Mouse (Mus musculus): ENCODE results near the gene Palm3. TPM values are rescaled to one million over a fixed set of nuclear protein-coding genes. Genes with fewer than 3 reads are reported as not detected.

Gene Palm3
- 1.5 and 2.7 TPM in 2 replicates for polyA plus RNA-seq (2015; fragmentation: Nextera tagmentation; extraction: Ambion mirVana)

GRCm38 (mm10) chr8:84021096-84021495 is at the start of gene Palm3:
TSS of gene Palm3 (plus strand) at chr8:84021471.
- no peak for ATAC-seq (replicated peaks; ENCODE audit: extremely low read depth, insufficient read depth, low FRiP score)

GRCm38 (mm10) chr8:83971661-83972060 is 49.6 kb upstream of the Palm3 start:
- H3K27me3 ChIP-seq (ENCODE audit: control insufficient read depth, insufficient read depth, low read length) = no peaks in the 10 kb centered on the region
- no peaks in the 10 kb centered on the region for H3K9me3 ChIP-seq (replicated peaks; ENCODE audit: control insufficient read depth, low read length)
- no peak overlapping the region; the same call in 1 of the 2 replicates for H3K27ac ChIP-seq (ENCODE audit: low read length)
- H3K4me1 ChIP-seq (ENCODE audit: control insufficient read depth, insufficient read depth, low read length) = peaks cover 25% of the 10 kb centered on the region
- H3K4me2 ChIP-seq (ENCODE audit: low read depth, low read length) = peak overlapping the region; percentile 94
- H3K36me3 ChIP-seq (ENCODE audit: control insufficient read depth, insufficient read depth) = peaks cover 23% of the 10 kb centered on the region
- no peak for ATAC-seq (replicated peaks; ENCODE audit: extremely low read depth, insufficient read depth, low FRiP score)
- no peak overlapping the region; the same call in 1 of the 2 replicates for H3K9ac ChIP-seq (ENCODE audit: low read length)
- peak overlapping the region; percentile 94 for H3K4me3 ChIP-seq (ENCODE audit: low read length)
- WGBS = 73% methylated on average over 6 of the region's 6 CpGs

More at GRCm38 (mm10) chr8:84021096-84021495, at the start of gene Palm3:
- H3K36me3 ChIP-seq (ENCODE audit: control insufficient read depth, insufficient read depth) = no peaks in the 10 kb centered on the region
- 27% methylated on average over 18 of the region's 18 CpGs for WGBS
- H3K4me2 ChIP-seq (ENCODE audit: low read depth, low read length) = 0 out of 2 replicates have a peak within 1 kb of the TSS, but pooled peaks have one; percentile 17
- H3K9me3 ChIP-seq (replicated peaks; ENCODE audit: control insufficient read depth, low read length) = no peaks in the 10 kb centered on the region
- H3K4me1 ChIP-seq (ENCODE audit: control insufficient read depth, insufficient read depth, low read length) = peaks cover 35% of the 10 kb centered on the region
- H3K9ac ChIP-seq (ENCODE audit: low read length) = peak within 1 kb of the TSS; percentile 32; the same call in 1 of the 2 replicates
- no peak within 1 kb of the TSS for H3K27ac ChIP-seq (ENCODE audit: low read length)
- H3K27me3 ChIP-seq (ENCODE audit: control insufficient read depth, insufficient read depth, low read length) = peaks cover 19% of the 10 kb centered on the region
- H3K4me3 ChIP-seq (ENCODE audit: low read length) = no peak within 1 kb of the TSS

GRCm38 (mm10) chr8:83972150-83973120 is 48.8 kb upstream of the Palm3 start, which contains the start of gene Prkaca:
TSS of gene Prkaca (plus strand) at chr8:83972993.
- Histone ChIP-seq H3K36me3 (ENCODE audit: control insufficient read depth, insufficient read depth) (peaks cover 18% of the 10 kb centered on the region), H3K27ac (ENCODE audit: low read length) (peak within 1 kb of the TSS; percentile 85), H3K4me2 (ENCODE audit: low read depth, low read length) (peak within 1 kb of the TSS; percentile 94), H3K9me3 (replicated peaks; ENCODE audit: control insufficient read depth, low read length) (no peaks in the 10 kb centered on the region), H3K27me3 (ENCODE audit: control insufficient read depth, insufficient read depth, low read length) (no peaks in the 10 kb centered on the region), H3K4me1 (ENCODE audit: control insufficient read depth, insufficient read depth, low read length) (peaks cover 33% of the 10 kb centered on the region), H3K9ac (ENCODE audit: low read length) (peak within 1 kb of the TSS; percentile 97), H3K4me3 (ENCODE audit: low read length) (peak within 1 kb of the TSS; percentile 94)
- under 1% methylated on average over 81 of the region's 94 CpGs for WGBS
- peak; percentile 99 for ATAC-seq (replicated peaks; ENCODE audit: extremely low read depth, insufficient read depth, low FRiP score)

GRCm38 (mm10) chr8:83973161-83974031 is 47.9 kb upstream of the Palm3 start:
- 2% methylated on average over 37 of the region's 37 CpGs for WGBS
- Histone ChIP-seq H3K27me3 (ENCODE audit: control insufficient read depth, insufficient read depth, low read length) (no peaks in the 10 kb centered on the region), H3K4me1 (ENCODE audit: control insufficient read depth, insufficient read depth, low read length) (peaks cover 42% of the 10 kb centered on the region), H3K4me3 (ENCODE audit: low read length) (peak overlapping the region; percentile 94), H3K9ac (ENCODE audit: low read length) (peak overlapping the region; percentile 97), H3K4me2 (ENCODE audit: low read depth, low read length) (peak overlapping the region; percentile 75), H3K27ac (ENCODE audit: low read length) (peak overlapping the region; percentile 85), H3K36me3 (ENCODE audit: control insufficient read depth, insufficient read depth) (peaks cover 8% of the 10 kb centered on the region), H3K9me3 (replicated peaks; ENCODE audit: control insufficient read depth, low read length) (no peaks in the 10 kb centered on the region)
- ATAC-seq (replicated peaks; ENCODE audit: extremely low read depth, insufficient read depth, low FRiP score) = peak; percentile 2

- Histone ChIP-seq H3K27ac (ENCODE audit: low read length) (peak overlapping the region; percentile 85), H3K4me3 (ENCODE audit: low read length) (peak overlapping the region; percentile 94), H3K27me3 (ENCODE audit: control insufficient read depth, insufficient read depth, low read length) (no peaks in the 10 kb centered on the region), H3K4me2 (ENCODE audit: low read depth, low read length) (peak overlapping the region; percentile 75), H3K36me3 (ENCODE audit: control insufficient read depth, insufficient read depth) (peaks cover 4% of the 10 kb centered on the region; the same call in 1 of the 2 replicates), H3K9me3 (replicated peaks; ENCODE audit: control insufficient read depth, low read length) (no peaks in the 10 kb centered on the region), H3K9ac (ENCODE audit: low read length) (peak overlapping the region; percentile 97), H3K4me1 (ENCODE audit: control insufficient read depth, insufficient read depth, low read length) (peaks cover 53% of the 10 kb centered on the region)
- 41% methylated on average over 4 of the region's 4 CpGs for whole genome bisulfite sequencing
- ATAC-seq (replicated peaks; ENCODE audit: extremely low read depth, insufficient read depth, low FRiP score) = no peak
Observed at GRCm38 (mm10) chr8:83974521-83974920, 46.8 kb upstream of the Palm3 start.

- no peaks in the 10 kb centered on the region for H3K27me3 ChIP-seq (ENCODE audit: control insufficient read depth, insufficient read depth, low read length)
- H3K4me2 ChIP-seq (ENCODE audit: low read depth, low read length) = no peak overlapping the region
- no peak overlapping the region for H3K27ac ChIP-seq (ENCODE audit: low read length)
- H3K36me3 ChIP-seq (ENCODE audit: control insufficient read depth, insufficient read depth) = peaks cover under 1% of the 10 kb centered on the region; the same call in 1 of the 2 replicates
- peaks cover 63% of the 10 kb centered on the region for H3K4me1 ChIP-seq (ENCODE audit: control insufficient read depth, insufficient read depth, low read length)
- no peak for ATAC-seq (replicated peaks; ENCODE audit: extremely low read depth, insufficient read depth, low FRiP score)
- no peak overlapping the region for H3K9ac ChIP-seq (ENCODE audit: low read length)
- WGBS = 68% methylated on average over 4 of the region's 4 CpGs
- H3K9me3 ChIP-seq (replicated peaks; ENCODE audit: control insufficient read depth, low read length) = no peaks in the 10 kb centered on the region
- H3K4me3 ChIP-seq (ENCODE audit: low read length) = no peak overlapping the region
Observed at GRCm38 (mm10) chr8:83976101-83976630, 45.1 kb upstream of the Palm3 start.

- Histone ChIP-seq H3K27me3 (ENCODE audit: control insufficient read depth, insufficient read depth, low read length) (no peaks in the 10 kb centered on the region), H3K9ac (ENCODE audit: low read length) (no peak overlapping the region), H3K27ac (ENCODE audit: low read length) (peak overlapping the region; percentile 99), H3K36me3 (ENCODE audit: control insufficient read depth, insufficient read depth) (peaks cover 7% of the 10 kb centered on the region), H3K4me2 (ENCODE audit: low read depth, low read length) (no peak overlapping the region), H3K4me3 (ENCODE audit: low read length) (no peak overlapping the region), H3K4me1 (ENCODE audit: control insufficient read depth, insufficient read depth, low read length) (peaks cover 59% of the 10 kb centered on the region), H3K9me3 (replicated peaks; ENCODE audit: control insufficient read depth, low read length) (no peaks in the 10 kb centered on the region)
- ATAC-seq (replicated peaks; ENCODE audit: extremely low read depth, insufficient read depth, low FRiP score) = no peak
- 82% methylated on average over 5 of the region's 5 CpGs for WGBS
Observed at GRCm38 (mm10) chr8:83976779-83977350, 44.4 kb upstream of the Palm3 start.

- Histone ChIP-seq H3K4me3 (ENCODE audit: low read length) (peak overlapping the region; percentile 0), H3K27me3 (ENCODE audit: control insufficient read depth, insufficient read depth, low read length) (no peaks in the 10 kb centered on the region), H3K9me3 (replicated peaks; ENCODE audit: control insufficient read depth, low read length) (no peaks in the 10 kb centered on the region), H3K36me3 (ENCODE audit: control insufficient read depth, insufficient read depth) (peaks cover 13% of the 10 kb centered on the region), H3K4me1 (ENCODE audit: control insufficient read depth, insufficient read depth, low read length) (peaks cover 56% of the 10 kb centered on the region), H3K4me2 (ENCODE audit: low read depth, low read length) (peak overlapping the region; percentile 50), H3K9ac (ENCODE audit: low read length) (peak overlapping the region; percentile 63), H3K27ac (ENCODE audit: low read length) (peak overlapping the region; percentile 99)
- no peak for ATAC-seq (replicated peaks; ENCODE audit: extremely low read depth, insufficient read depth, low FRiP score)
- WGBS = 34% methylated on average over 6 of the region's 6 CpGs
Observed at GRCm38 (mm10) chr8:83977646-83978045, 43.6 kb upstream of the Palm3 start.

Data from heart, embryonic 16.5 days (tissue).